Mouse (Mus musculus) left cerebral cortex, adult 8-10 months (tissue): ENCODE data around the gene Plekha7. TPM values are rescaled to one million over a fixed set of nuclear protein-coding genes. Genes with fewer than 3 reads are reported as not detected.

ENCODE experiments used
- DNase-seq, 2 experiments: peaks; one replicate each; pipeline ENCODE4 v3.0.0; 2022; ENCODE audit warnings: low spot score in 2 of 2
- total RNA-seq, 4 experiments: library from RNA; stranded (reverse); gene quantifications; 2 replicates each; pipeline ENCODE4 v1.2.4; 2022

Gene Plekha7
- total RNA-seq, 4 experiments from 2014 or later = 24.7 to 30.1 (median 27.0) TPM

DNA sequence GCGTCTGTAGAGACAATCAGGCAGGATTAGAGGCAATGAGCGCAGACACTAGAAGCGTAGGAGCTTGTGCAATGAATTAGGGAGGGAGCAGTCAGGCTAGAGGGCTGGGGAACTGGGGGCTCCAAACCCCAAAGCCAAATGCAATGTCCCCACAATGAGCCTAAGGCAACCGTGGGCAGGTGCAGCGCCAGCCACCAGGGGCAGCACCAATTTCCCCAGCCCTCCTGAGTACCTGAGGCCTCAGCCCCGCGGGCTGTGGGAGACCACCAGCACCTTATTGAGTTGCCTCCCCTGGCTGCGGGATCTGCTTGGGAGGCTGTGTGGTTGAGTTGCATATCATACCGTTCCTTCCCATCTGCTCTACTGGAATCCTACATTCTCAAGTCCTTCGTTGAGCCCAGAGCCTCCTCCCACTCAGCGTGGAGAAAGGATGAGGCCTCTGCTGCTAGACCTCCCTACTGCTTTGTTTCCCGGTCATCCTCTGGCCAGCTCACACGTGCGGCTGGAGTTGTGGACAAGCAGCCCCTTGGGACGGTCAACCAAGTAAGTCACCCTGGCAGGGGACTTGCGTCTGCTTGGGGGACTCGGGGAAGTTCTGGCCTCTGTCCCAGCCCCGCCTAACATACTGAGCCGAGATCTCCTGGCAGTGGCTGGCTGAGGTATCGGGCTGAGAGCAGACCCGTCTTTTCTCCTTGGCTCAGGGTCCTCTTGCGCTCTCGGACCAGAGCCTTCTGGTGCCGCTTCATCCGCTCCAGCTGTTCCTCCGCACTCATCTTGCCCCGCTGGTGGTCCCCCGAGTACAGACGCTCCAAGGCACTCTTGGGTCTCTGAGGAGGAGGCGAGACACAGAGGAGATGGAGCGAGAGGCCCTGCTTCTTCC is 173.5 kb downstream of the Plekha7 start:
- no peak for DNase-seq

DNA sequence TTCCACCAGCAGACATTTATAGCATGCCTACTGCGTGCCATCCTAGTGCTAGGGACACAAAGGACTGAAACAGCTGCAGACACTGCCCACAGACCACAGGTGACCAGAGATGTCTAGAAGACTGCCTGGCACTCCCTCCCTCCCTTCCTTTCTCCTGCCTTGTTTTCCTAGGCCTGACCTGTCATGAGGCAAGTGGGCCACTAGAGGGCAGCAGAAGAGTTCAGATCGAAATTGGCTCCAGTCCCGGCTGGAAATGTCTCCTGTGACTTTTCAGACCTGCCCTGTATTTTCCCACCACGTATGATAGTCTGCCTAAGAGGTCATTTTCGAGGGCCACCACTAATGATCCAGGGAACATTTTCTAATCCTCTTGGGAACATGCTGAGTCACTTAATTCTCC is 176.1 kb downstream of the Plekha7 start:
- peak; percentile 41 to 70 for DNase-seq

DNA sequence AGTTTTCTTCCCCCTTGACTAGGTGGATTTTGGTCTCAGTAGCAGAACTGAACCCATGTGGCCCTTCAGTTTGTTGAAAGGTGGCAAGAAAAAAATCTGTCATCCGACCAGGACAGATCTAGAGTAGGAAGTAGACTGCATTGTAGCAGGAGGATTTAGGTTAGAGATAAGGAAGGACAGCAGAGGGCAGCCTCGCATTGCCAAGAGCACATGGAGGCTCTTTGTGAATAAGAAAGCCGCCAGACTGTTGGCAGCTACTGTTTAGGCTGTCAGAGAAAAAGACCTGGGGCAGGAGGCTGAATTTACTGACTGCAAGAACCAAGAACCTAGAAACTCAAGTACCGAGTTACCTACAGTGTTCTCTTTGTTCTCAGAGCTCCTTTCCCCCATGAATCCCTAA is 176.8 kb downstream of the Plekha7 start:
- no peak for DNase-seq

DNA sequence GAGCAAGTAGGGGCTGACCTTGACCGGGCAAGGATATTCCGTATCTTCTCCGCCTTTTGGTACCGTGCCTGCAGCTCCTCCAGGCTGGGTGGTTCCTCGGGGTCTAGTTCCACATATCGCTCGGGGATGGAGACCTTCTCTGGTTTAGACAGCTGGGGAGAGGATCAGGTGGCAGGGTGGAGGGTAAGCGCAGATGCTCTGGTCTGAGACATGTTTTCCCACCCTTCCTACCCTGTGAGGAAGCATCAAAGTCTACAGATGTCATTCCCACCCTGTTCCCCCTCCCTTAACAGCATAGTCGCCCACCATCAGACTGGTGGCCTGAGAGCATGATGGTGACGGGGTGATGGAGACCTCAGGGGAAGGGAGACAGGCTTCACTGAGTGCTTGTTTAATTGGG is 178.8 kb downstream of the Plekha7 start:
- no peak for DNase-seq

DNA sequence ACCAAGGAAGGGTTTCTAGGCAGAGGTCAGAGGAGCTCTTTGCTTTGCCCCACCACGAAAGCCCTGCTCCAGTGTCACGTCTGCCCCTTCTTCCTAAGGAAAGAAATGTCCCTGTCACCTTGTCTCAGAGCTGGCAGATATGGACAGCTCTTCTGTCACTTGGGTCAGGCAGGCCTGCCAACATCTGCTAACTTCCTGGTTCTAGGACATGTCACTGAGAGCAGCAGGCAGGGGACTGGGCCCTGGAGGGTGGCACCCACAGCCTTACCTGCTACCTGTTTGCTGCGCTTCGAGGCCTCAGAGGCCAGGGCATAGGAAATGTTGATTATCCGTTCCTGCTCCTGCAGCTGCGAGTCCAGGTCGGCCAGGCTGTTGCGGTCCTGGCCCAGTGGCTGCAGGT is 179.9 kb downstream of the Plekha7 start:
- no peak for DNase-seq

DNA sequence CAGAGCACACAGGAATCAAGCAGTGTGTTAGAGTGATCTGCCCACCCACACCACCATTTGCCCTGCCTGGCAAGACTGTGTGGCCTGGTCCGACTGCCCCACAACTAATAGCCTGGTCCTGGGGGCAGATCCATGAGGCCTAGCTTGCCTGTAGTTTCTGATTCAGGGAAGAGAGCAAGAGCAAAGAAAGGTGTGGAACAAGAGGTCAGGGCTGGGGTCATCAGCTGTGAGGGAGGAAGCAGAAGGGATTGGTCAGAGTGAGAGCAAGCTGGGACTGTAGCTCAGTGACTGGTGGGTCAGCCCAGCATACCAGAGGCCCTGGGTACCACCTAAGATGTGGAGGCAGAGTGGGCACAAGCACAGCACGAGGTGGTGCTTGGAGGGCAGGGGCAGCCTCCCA is 181.1 kb downstream of the Plekha7 start:
- no peak for DNase-seq

DNA sequence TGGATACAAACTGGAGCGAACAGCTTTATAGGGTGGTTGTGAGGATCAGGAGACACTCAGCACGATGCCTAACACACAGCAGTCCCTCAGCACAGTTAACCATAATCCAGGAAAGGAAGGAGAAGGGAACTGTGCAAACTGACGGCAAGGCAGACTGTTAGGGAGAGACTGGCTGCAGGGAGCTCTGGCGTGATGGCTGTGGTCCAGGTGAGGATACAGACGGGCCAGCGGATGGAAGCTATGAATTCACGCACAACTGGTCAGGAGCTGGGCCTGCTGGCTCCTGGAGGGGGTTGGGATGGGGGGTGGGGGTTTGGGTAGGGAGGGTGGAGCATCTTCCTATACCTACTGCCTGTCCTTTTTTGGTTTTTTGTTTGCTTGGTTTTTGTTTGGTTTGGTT is 182.5 kb downstream of the Plekha7 start:
- DNase-seq = no peak

DNA sequence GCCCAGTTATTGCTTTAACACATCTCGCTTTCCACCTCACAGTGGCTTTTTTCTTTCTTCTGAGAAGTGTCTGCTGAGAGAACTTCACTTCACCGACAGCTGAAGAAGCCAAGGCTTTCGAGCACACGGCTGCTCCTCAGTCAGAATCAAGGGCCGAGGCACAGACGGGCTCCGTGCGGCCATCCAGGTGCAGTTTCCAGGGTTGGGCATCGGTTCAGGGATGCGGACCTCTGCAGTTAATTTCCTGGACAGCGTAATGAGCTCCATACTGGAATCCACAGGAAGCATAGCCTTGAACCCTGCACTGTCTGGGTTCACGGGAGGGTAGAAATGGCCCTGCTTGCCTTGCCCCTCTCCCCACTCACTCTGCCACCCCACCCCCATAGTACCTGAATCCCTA is 184.1 kb downstream of the Plekha7 start:
- no peak for DNase-seq

DNA sequence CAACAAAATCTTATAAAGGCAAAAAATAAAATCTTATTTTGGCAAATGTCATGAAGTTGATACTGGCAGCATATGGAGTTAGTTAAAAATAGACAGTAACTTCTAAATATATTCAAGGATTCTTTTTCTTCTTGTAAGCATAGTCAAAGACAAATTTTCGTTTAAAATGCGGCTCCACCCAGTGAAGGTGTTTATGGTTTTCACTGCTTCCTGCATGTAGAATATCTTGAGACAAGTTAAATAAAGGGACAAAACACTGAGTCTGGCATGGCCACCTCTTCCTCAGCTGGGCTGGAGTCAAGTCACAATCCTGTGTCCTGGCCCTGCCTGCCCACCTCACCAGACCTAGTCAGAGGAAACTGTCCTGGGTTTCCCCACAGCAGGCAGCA is 184.6 kb downstream of the Plekha7 start:
- no peak for DNase-seq

DNA sequence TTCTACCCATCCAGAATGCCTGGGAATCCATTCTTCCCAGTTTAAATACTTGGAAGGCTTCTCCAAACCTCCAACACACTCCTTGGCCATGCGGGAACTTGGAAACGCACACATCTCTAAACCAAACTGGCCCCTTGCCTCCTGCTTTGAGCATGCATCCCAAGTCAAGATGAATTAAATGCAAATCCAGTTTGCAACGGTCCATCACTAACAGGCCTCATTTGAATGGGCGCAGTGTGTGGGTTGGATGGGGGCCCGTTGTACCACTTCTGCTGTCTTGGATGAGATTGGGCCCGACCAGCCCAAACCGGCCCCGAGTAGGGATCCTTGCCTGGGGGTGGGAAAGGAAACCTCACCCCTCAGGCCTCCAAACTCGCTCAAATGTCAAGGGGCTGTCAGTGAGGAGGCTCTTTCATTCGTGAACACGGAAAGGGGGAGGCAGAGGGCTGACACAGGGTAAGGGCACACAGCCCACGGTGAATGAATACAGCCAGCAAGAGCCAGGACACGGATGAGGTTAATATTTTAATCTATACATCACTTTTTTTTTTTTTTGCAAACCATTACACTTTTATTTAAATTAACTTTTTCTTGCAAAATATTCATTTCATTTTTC is 185.1 kb downstream of the Plekha7 start:
- no peak for DNase-seq

DNA sequence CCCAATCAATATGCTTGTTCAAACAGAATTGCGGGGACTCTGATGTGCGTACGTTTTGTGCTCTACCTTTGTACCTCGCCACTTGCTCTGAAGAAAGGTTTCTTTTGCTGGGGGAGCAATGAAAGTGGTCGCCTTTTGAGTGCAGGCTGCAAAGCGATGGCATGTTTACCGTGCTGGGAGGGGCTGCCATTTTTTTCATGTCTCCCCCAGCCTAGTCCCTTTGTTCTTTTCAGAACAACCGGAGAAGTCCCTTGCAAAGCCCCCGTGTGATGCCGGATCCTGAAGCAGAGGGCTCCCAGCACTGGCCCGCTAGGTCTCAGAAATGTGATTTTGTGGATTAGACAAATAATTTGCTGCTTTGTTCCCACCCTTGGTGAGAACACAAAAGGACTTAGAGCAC is 187.0 kb downstream of the Plekha7 start:
- no peak for DNase-seq

DNA sequence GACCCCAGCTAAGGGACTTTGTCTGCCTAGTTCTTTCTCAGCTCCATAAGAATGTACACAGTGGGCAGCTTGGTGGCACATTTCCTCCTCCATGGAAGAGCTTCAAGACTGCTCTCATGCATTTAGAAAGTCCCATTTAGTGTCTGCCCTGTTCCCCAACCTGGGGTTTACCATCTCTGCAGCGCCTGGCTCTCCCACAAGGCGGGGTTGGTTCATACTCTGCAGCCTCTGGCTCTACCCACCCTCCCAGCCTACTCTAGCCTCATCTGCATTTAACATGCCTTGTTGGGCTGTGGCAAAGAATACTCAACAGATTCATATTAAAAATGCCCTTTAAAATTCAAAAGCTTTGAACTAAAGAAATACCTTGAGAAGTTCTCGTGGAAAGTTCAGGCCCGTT is 187.4 kb downstream of the Plekha7 start:
- no peak for DNase-seq

DNA sequence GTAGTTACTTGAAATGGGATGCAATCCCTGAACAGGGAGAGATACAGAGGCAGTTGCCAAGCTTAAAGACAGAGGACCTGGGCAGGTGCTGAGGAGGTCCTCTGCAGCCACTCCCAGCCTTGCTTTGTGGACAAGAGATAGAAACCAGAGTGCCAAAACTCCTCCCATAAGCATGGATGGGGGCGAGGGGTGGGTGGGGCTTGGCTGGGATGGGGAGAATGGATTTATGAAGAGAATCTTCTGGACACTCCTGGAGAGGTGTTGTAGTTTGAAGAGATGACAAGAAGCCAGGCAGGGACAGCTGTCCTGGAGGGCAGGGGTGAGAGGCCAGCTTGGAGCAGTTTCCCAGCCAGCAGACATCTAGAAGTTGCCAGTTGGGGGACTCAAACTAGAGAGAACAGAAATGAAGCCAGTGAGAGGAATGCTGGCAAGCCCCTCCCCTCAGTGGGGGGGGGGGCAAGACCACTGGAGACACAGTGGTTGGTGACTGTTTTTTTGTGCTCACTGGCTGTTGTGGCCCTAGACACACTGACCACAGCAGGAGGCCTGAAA is 188.8 kb downstream of the Plekha7 start:
- no peak for DNase-seq

DNA sequence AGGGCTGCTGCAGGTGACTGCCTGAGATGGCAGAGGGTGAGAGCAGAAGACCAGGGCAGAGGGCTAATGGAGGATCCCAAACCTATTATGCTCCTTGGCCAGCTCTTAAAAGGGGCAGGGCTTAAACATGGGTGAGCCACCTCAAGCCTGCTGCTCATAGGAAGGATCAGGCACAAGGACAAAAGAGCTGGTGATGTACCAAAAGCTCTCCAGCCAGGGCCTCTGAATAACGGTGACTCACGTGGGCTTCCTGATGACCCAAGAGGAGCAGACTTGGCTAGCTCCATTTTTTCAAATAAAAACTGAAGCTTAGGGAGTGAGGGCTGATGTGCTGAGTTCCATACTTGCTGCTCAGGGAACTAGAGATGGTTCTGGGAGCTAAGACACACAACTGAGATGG is 192.2 kb downstream of the Plekha7 start:
- no peak for DNase-seq

DNA sequence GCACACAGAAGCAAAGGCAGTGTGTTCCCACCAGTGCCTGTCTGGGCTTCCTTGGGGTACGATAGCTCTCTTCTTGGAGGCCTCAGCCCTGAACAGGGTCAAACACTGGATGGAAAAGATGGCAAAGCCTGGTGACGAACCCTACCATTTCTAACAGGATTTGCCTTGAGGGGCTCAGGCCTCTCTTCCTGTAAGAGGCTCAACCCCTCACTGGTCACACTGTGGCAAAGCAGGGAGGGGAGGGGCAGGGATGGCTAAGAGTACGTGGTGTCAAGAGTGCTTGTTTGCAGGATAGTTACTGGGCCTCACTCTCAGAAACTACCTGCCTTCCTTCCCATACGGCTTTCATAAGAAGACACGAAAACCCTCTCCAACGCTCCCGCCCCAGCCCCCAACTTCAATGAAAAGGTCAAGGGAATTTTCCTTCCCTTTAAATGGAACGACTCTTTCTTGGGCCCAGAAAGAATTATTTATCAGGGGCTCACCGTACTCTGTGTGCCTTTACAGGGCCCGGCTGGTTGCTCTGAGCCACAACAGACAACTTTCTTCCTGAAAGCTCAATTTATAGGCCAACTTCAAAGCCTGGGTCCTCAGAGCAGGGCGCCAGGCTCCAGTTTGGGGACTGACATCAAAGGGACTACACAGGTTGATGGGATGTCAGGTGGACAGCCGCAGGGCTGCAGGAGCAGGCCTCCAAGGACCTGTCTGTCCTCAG is 192.8 kb downstream of the Plekha7 start:
- DNase-seq = no peak

DNA sequence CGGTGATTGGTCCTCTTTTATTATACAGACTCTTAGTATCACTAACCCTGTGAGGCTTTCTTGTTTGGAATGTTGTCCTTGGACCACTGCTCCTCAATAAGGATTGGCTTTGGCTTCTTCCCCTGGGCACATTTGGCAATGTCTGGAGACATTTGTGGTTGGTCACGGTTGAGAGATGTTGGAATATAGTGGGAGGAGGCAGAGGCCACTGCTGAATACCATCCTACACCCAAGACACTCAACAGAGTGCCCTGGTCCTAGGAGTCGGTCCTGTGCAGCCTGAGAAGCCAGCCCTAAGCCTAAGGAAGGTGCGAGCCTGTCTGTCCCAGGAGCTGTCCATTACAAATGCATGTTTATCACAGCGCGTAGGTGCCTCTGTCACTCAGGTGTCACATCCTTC is 196.6 kb downstream of the Plekha7 start:
- no peak for DNase-seq

DNA sequence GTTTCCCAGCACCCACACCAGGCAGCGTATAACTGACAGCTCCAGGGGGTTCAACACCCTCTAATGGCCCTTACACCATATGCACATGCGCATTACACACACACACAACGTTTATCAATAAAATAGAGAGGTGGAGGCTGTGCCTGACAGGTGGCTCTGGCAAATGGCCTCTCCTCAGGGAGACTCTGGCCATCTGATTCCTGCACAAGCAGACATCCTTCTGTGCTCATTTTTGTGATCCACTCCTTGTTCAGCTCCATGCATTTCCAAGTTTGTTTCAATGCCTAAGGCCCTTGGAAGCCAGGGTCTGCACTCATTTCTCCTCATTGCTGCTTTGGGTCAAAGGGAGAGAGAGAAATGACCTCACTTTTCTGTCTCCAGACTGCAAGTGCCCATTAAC is 197.5 kb downstream of the Plekha7 start:
- DNase-seq = no peak

DNA sequence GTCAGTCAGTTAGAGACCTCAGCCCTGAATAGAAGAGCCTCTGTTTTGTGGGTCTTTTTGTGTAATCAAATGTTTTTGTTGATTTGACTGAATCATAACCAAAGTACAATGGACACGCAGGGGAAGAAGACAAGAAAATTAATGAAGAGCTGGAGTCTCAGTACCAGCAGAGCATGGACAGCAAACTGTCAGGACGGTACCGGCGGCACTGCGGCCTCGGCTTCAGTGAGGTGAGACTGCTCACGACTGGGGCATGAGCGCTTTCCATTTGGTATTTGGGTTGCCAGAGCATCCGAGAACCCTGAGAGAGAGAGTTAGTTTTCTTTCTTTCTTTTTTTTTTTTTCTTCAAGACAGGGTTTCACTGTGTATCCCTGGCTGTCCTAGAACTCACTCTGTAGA is 205.1 kb downstream of the Plekha7 start:
- DNase-seq = no peak

DNA sequence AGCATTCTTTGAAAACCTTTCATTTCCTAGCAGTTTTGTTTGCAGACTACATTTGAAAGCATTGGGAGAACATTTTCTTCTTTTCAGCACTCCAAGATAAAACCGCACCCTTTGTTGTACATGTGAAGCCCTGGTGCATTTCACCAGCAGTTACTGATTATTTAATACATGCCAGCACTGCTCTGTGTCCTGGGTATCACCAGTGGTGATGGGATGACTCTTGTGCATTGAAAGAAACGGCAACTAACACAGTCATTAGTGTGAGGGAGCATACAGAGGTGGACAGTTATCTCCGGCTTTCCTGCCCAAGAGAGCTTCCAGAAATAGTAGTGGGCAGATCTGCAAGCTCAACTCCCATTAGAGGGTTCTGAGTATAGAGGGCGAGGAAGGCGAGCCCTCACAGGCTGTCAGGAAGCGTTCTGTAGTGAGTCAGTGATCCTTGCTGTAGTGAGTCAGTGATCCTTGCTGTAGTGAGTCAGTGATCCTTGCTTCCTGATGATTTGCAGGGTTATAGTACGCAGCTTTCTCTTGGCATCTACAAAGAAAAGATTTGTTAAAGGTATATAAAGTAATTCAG is 208.1 kb downstream of the Plekha7 start:
- DNase-seq = no peak

DNA sequence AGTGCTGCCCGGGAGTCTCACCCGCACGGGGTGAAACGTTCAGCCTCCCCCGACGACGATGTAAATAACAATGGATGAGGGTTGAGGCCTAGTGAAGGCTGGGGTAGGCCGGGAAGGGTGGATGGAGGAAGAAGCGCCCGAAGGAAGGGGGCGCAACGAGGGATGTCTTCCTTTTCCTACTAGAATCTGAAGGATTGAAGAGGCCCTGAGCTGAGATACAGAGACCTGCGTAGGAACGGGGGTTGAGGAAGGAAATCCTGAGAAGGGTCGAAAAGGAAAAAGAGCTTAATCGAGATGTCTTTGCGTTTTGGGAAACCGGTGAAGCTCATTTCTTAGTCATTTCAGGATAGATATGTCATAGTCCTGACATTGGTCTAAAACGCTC is 214.7 kb downstream of the Plekha7 start:
- DNase-seq = no peak

DNA sequence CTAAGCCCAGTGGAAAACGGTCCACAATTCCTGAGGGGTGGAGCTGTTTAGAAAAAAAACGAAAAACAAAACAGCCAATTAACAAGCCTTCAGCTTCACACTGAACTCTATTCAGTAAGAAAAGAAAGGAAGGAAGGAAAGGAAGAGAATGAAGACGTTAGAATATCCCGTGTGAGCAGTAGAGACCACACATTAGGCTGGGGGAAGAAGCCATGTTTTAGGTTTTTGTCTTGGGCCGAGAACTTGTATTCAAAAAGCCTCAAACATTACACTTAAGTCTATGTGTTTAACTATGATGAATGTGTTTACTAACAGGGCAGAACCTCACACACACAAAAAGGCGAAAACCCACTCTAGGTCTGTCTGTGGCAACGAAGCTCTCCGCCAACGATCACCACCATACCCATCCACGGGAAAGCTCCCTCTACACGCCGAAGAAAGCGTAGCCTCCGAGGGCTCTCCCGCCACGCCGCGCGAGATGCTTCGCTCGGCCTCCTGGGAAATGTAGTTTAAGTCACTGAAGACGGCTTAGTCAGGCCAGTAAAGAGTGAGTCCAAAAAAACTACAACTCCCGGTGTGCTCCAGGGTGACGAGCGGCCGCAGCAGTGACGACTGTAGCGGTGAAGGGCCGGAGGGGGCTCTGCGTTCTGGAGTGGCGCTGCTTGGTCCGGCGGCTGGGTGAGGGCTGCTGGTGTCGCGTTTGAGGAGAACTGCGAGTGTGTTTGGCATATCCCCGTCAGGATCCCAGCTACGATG is 215.3 kb downstream of the Plekha7 start:
- DNase-seq = peak; percentile 88 to 95
